Mouse (Mus musculus) monocyte, adult 5-6 weeks (primary cell): ENCODE measurements around the gene AV320801. TPM values are rescaled to one million over a fixed set of nuclear protein-coding genes. Genes with fewer than 3 reads are reported as not detected.
"Not testable (repeated sequence)": the region's sequence is repeated elsewhere in the genome, so short reads cannot be mapped to it uniquely, and the experiment has no call there.

ENCODE experiments used
- ATAC-seq: fragments of 153-309, 156-312 bp; replicated peaks from 2 replicates; pipeline ENCODE4 v1.8.0; 2017; ENCODE audit warnings: mild to moderate bottlenecking; ENCODE audit not compliant: low TSS enrichment, insufficient number of reproducible peaks, severe bottlenecking, poor library complexity, low FRiP score
- total RNA-seq: library from RNA; stranded (forward); fragments of 200-1000, 200-491, 200-594 nt; gene quantifications from 3 replicates; pipeline ENCODE4 v1.2.3, GENCODE M21; 2017

Gene AV320801
- not detected in 3 replicates for total RNA-seq

DNA sequence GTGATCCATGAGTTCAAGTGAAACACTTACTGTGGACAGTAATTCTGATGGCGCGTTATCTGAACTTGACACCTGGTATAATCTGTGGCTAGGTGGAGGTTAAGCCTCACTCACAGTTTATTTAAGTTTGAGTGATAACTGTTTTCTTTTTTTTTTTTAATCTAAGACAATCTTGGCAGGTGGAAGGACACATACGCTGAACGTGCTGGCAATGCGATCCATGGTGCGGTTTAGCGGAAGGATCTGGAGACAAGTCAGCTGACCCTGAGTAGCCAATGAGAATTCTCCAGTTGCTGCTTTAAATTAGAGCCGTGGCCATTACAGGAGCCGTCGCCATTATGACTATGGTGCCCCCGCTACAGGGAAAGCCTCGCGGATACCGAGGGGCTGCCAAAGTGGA, at the start of gene AV320801:
AV320801 (plus strand) TSS at position 301 of the 400 bp plus-strand sequence.
- ATAC-seq = not testable (repeated sequence)

GRCm38 (mm10) chrX:135464160-135464559, 30.2 kb upstream of the AV320801 start:
- not testable (repeated sequence) for ATAC-seq

DNA sequence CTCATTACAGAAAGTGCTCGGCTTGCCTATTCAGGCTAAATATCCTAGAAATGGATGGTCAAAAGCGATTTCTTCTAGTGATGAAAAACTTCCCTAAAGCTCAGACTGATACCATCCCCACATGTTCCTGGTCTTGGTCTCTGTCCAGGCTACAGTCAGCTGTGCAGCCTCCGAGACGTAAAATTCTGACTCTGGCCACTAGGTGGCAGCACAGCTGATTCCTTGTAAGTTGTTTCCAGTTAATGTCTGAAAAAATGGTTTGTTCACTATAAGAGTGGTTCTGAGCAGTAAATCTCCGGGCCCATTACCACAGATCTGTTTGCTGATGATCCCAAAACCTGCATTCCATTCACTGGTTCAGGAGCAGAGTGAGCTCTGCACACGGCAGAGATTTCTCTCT, 12.5 kb upstream of the AV320801 start:
- not testable (repeated sequence) for ATAC-seq

DNA sequence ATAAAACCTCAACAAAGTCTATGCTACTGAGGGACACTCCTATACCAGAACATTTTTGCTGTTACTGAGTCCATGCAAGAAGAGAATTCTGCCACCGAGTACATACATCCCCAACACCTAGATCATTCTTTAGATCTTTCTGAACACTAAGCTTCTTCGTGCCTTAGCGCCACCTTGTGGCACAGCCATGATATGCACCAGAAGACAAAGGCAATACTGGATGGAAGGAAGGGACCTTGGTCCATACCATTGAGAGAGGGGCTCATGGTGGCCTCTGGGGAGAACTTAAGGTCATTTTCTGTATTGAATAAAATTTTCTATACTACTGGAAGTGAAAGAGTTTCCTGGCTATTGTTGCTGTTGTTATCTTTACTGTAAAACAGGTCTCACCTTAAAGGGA, 11.2 kb upstream of the AV320801 start:
- not testable (repeated sequence) for ATAC-seq

Other genes starting within 250 kb of the AV320801 start
- gene Pramel3, start 192.3 kb upstream of the AV320801 start, total RNA-seq = not detected in 3 replicates
- gene Gm5128, start 121.3 kb upstream of the AV320801 start, total RNA-seq = not detected in 3 replicates
- gene Gm7903, start 60.8 kb upstream of the AV320801 start, total RNA-seq = not detected in 3 replicates
- not detected in 3 replicates for gene Nxf7, start 104.2 kb downstream of the AV320801 start, total RNA-seq
- gene Prame, start 133.1 kb downstream of the AV320801 start, total RNA-seq = not detected in 3 replicates
- gene Tcp11x2, start 199.2 kb downstream of the AV320801 start, total RNA-seq = not detected in 3 replicates
- gene Tmsb15a, start 230.7 kb downstream of the AV320801 start, total RNA-seq = 1.6 to 10.3 TPM in 2 of 3 replicates, not detected in the other
- gene Armcx5, start 248.1 kb downstream of the AV320801 start, total RNA-seq = 26.9 to 46.5 TPM (median 27.9 TPM) in 3 replicates
- 22.4 to 50.7 TPM (median 37.0 TPM) in 3 replicates for gene Gprasp1, start 248.1 kb downstream of the AV320801 start, total RNA-seq